Mouse (Mus musculus) adrenal gland, postnatal 14 days (tissue): ENCODE measurements around the gene Hadh. TPM values are rescaled to one million over a fixed set of nuclear protein-coding genes. Genes with fewer than 3 reads are reported as not detected.
A peak's percentile ranks its signal among the peaks of the same experiment; 100 is the strongest.

Source experiments
- DNase-seq: peaks from one replicate; pipeline ENCODE4 v3.0.0; 2021; ENCODE audit warnings: mixed read lengths
- long read RNA-seq, 2 experiments: library from polyadenylated mRNA; stranded (forward); transcript quantifications; one replicate each; pipeline ENCODE4 v2.0.0; 2021
- total RNA-seq: library from RNA; stranded (reverse); gene quantifications from 2 replicates; pipeline ENCODE4 v1.2.3, GENCODE M21; 2021

Hadh gene
- total RNA-seq: 822 and 851 TPM in 2 replicates
- long read RNA-seq, experiment 1, transcript Hadh-201 (8 exons, 1,789 nt): major isoform, 919 of 996 reads
- long read RNA-seq, experiment 1, partial matches to known transcripts: 60 of 996 reads
- long read RNA-seq, experiment 1, other reads (novel, unspliced or antisense): 17 of 996 reads
- long read RNA-seq, experiment 2, transcript Hadh-201 (8 exons, 1,789 nt): major isoform, 736 of 814 reads
- long read RNA-seq, experiment 2, partial matches to known transcripts: 66 of 814 reads
- long read RNA-seq, experiment 2, other reads (novel, unspliced or antisense): 12 of 814 reads

- DNase-seq: peak; percentile 93
Measured at GRCm38 (mm10) chr3:131271559-131272373, at the start of gene Hadh. Gene Hadh, minus strand, starts transcription at chr3:131272101.

GRCm38 (mm10) chr3:131320184-131320583 lies 48.3 kb upstream of the Hadh start:
- DNase-seq: peak; percentile 91

- no peak for DNase-seq
Measured at GRCm38 (mm10) chr3:131318211-131318610, 46.3 kb upstream of the Hadh start.

- no peak for DNase-seq
Measured at GRCm38 (mm10) chr3:131317126-131317525, 45.2 kb upstream of the Hadh start.

- DNase-seq: no peak
Measured at GRCm38 (mm10) chr3:131315957-131316510, 44.1 kb upstream of the Hadh start.

- no peak for DNase-seq
Measured at GRCm38 (mm10) chr3:131312340-131312739, 40.4 kb upstream of the Hadh start.

- no peak for DNase-seq
Measured at GRCm38 (mm10) chr3:131310572-131310971, 38.7 kb upstream of the Hadh start.

- no peak for DNase-seq
Measured at GRCm38 (mm10) chr3:131307811-131308210, 35.9 kb upstream of the Hadh start.

GRCm38 (mm10) chr3:131306255-131306654 lies 34.4 kb upstream of the Hadh start:
- no peak for DNase-seq

GRCm38 (mm10) chr3:131303320-131303714 lies 31.4 kb upstream of the Hadh start:
- DNase-seq: no peak

- DNase-seq: peak; percentile 93
Measured at GRCm38 (mm10) chr3:131302452-131303319, 30.8 kb upstream of the Hadh start, which contains the start of gene Cyp2u1. Gene Cyp2u1, minus strand, starts transcription at chr3:131303227.

GRCm38 (mm10) chr3:131299908-131300307 lies 28.0 kb upstream of the Hadh start:
- no peak for DNase-seq

- DNase-seq: no peak
Measured at GRCm38 (mm10) chr3:131299078-131299477, 27.2 kb upstream of the Hadh start.

- no peak for DNase-seq
Measured at GRCm38 (mm10) chr3:131296893-131297292, 25.0 kb upstream of the Hadh start.

- DNase-seq: peak; percentile 61
Measured at GRCm38 (mm10) chr3:131295513-131296200, 23.8 kb upstream of the Hadh start.

GRCm38 (mm10) chr3:131294503-131294902 lies 22.6 kb upstream of the Hadh start:
- DNase-seq: no peak

GRCm38 (mm10) chr3:131292959-131293358 lies 21.1 kb upstream of the Hadh start:
- DNase-seq: no peak

GRCm38 (mm10) chr3:131292349-131292748 lies 20.4 kb upstream of the Hadh start:
- no peak for DNase-seq

GRCm38 (mm10) chr3:131291890-131292289 lies 20.0 kb upstream of the Hadh start:
- no peak for DNase-seq

GRCm38 (mm10) chr3:131274151-131274550 lies 2.2 kb upstream of the Hadh start:
- peak; percentile 63 for DNase-seq

GRCm38 (mm10) chr3:131272374-131273100 lies 636 bp upstream of the Hadh start:
- no peak for DNase-seq
